Mouse (Mus musculus): ENCODE data around the gene 4931428F04Rik. TPM values are rescaled to one million over a fixed set of nuclear protein-coding genes. Genes with fewer than 3 reads are reported as not detected.

The 4931428F04Rik gene
- polyA plus RNA-seq (2016; fragmentation: Nextera tagmentation; extraction: Ambion mirVana): 47.6 and 53.0 TPM in 2 replicates

DNA sequence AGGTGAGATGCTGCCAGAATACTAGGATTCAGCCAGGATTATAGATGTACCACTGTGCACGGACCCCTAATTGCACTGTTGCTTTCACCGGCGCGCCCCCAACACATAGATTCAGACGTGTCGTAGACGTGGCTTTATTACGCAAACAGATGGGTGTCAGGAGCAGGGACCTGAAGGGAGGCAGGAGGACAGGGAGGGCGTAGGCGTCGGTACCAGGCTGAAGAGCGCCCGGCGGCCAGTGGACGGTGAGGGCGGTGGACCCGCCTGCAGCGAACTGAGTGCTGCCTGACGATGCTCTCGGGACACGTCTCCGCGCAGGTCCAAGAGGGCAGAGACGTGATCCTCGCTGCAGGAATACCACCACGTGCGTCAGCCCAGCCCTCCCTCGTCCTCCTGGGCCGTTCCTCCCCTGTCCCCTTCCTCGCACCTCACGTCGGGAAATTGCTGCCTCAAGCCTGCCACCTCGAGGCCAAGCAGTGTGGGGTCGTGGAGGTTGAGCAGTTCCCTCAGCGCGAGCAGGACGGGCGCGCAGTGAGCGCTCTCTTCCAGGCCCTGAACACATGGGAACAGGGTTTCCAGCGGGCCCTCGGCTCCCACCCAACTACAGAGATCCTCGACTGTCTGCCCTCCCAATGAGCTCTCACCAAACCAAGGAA, at the start of gene 4931428F04Rik:
4931428F04Rik (minus strand) TSS at position 60 of the 656 bp plus-strand sequence.
- peak; percentile 28 for ATAC-seq (ENCODE audit: low FRiP score)

DNA sequence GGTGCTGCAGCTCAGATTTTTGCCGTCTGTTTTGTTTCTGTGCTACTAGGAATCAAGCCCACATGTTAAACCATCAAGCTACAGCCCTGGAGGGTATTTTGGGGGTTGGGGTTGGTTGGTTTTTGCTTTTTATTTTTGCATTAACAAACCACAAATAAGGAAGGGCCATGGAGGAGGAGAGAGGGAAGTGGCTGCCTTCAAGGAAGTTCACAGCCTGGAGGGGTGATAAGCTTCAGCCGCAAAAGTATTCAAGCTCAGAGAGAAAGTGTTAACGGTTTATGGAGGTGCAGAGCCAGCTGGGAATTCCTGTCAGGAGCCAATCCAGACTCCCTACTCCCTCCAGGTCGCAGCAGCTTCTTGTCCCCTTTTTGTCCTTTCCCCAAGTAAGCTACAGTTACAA, 49.3 kb upstream of the 4931428F04Rik start:
- 74% methylated on average over 4 of the region's 4 CpGs for WGBS
- Histone ChIP-seq H3K36me3 (replicated peaks) (peaks cover 29% of the 10 kb centered on the region), H3K9me3 (no peaks in the 10 kb centered on the region), H3K4me2 (no peak overlapping the region), H3K27me3 (0 out of 2 replicates have a peak, but pooled peaks cover 4% of the 10 kb centered on the region), H3K9ac (no peak overlapping the region), H3K27ac (no peak overlapping the region), H3K4me1 (no peaks in the 10 kb centered on the region; the same call in 1 of the 2 replicates), H3K4me3 (replicated peaks) (no peak overlapping the region)
- ATAC-seq (ENCODE audit: low FRiP score): no peak

More for the DNA sequence above, at the start of gene 4931428F04Rik:
- Histone ChIP-seq H3K4me2 (peak within 1 kb of the TSS; percentile 80), H3K4me1 (peaks cover 49% of the 10 kb centered on the region), H3K27me3 (peaks cover 31% of the 10 kb centered on the region), H3K9ac (peak within 1 kb of the TSS; percentile 61), H3K27ac (peak within 1 kb of the TSS; percentile 90), H3K9me3 (no peaks in the 10 kb centered on the region), H3K36me3 (replicated peaks) (peaks cover 8% of the 10 kb centered on the region), H3K4me3 (replicated peaks) (peak within 1 kb of the TSS; percentile 54)
- 2% methylated on average over 43 of the region's 43 CpGs for WGBS

DNA sequence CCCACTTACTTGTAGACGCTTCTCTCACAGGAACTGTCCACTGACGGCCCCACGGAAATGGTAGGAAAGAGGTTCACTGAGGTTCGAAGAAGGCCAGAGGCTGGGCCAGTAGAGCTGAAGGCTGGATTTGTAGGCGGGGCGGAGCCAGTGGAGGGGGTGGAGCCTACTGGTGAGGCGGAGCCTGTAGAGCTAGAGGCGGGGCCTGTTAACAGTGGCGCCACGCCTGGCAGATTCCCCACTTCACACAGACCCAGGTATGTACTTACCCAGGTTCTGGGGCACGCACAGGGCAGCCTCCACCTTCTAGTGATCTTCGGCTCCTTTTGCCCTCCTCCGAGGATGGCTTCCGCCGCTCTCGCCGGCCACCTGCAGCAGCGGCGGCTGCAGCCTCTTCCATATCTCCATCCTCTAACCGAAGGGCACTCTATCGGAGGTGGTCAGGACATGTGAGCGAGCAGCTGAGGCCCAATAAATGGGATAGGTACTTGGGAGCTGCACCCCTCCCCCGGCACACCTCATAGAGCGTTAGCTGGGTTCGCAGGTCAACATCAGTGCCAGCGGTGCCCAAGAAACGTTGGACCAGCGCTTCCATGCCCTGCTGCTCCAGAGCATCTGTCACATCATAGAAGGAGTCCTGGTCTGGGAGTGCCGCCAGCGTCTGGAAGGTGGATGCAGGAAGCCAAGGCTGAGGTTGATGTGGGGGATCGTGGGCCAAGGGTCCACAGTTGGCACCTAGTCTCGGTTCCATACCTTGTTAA, 46.9 kb upstream of the 4931428F04Rik start:
- Histone ChIP-seq H3K9me3 (no peaks in the 10 kb centered on the region), H3K4me2 (no peak overlapping the region), H3K4me3 (replicated peaks) (no peak overlapping the region), H3K9ac (no peak overlapping the region), H3K36me3 (replicated peaks) (peaks cover 52% of the 10 kb centered on the region), H3K4me1 (no peaks in the 10 kb centered on the region; the same call in 1 of the 2 replicates), H3K27ac (no peak overlapping the region), H3K27me3 (0 out of 2 replicates have a peak, but pooled peaks cover 4% of the 10 kb centered on the region)
- ATAC-seq (ENCODE audit: low FRiP score): peak; percentile 37; the same call in 1 of the 2 replicates
- 41% methylated on average over 32 of the region's 32 CpGs for WGBS

DNA sequence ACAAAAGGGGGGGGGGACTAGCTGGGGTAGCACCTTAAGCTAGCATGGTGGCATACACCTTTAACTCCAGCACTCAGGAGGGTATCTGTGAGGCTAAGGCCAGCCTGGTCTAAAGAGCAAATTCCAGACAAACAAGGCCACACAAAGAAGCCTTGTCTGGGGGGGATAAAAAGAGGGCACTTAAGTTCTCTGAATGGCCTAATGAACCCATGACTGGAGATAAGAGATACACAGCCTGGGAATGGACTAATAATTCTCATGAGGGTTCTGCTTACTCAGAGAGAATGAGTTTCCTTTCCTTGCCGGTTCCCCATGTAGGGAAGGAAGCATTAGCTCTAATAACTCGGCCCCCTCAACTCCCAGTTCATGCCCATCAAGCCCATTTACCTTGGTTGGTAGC, 42.9 kb upstream of the 4931428F04Rik start:
- Histone ChIP-seq H3K4me1 (peaks cover under 1% of the 10 kb centered on the region), H3K9me3 (no peaks in the 10 kb centered on the region), H3K4me2 (no peak overlapping the region), H3K27me3 (0 out of 2 replicates have a peak, but pooled peaks cover under 1% of the 10 kb centered on the region), H3K4me3 (replicated peaks) (no peak overlapping the region), H3K9ac (no peak overlapping the region), H3K36me3 (replicated peaks) (peaks cover 90% of the 10 kb centered on the region), H3K27ac (no peak overlapping the region)
- no peak for ATAC-seq (ENCODE audit: low FRiP score)
- WGBS: 68% methylated on average over 2 of the region's 2 CpGs

DNA sequence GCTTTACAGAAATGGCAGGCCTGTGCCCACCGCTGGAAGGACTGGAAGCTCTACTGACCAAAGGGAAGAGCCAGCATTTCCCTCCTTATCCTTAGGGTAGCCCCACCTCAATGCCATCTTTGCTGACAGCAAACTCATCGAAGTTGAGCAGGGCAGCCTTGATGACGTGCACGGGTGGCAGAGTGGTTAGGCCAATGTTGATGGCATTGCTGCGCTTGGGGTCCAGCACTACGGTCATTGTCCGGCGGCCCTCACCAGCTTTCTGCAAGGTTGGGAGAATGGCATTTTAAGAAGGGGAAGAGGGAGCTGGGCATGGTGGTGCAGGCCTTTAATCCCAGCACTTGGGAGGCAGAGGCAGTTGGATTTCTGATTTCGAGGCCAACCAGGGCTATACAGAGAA, 42.3 kb upstream of the 4931428F04Rik start:
- Histone ChIP-seq H3K36me3 (replicated peaks) (peaks cover 90% of the 10 kb centered on the region), H3K27ac (no peak overlapping the region), H3K27me3 (no peaks in the 10 kb centered on the region), H3K4me1 (peaks cover 7% of the 10 kb centered on the region), H3K4me2 (no peak overlapping the region), H3K9ac (no peak overlapping the region), H3K4me3 (replicated peaks) (no peak overlapping the region), H3K9me3 (no peaks in the 10 kb centered on the region)
- 94% methylated on average over 9 of the region's 9 CpGs for WGBS
- no peak for ATAC-seq (ENCODE audit: low FRiP score)

DNA sequence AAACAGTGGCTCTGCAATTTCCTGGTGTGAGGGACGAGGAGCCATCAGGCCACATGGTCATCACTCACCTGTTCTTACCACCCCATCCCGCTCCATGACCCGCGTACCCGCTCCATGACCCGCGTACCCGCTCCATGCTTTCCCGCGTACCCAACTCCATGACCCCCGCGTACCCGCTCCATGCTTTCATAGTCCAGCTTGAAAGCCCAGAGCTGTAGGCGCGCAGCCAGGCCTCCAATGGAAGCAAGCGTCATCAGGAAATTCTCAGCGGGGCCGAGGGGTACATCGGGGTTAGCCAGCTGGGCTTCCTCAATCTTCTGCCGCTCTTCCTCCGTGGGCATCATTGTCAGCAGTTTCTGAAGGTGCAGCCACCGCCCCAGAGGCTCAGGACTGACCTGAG, 41.8 kb upstream of the 4931428F04Rik start:
- Histone ChIP-seq H3K4me2 (no peak overlapping the region), H3K4me1 (peaks cover 9% of the 10 kb centered on the region), H3K36me3 (replicated peaks) (peaks cover 85% of the 10 kb centered on the region), H3K9ac (no peak overlapping the region), H3K27ac (no peak overlapping the region), H3K9me3 (no peaks in the 10 kb centered on the region), H3K27me3 (no peaks in the 10 kb centered on the region), H3K4me3 (replicated peaks) (no peak overlapping the region)
- WGBS: 97% methylated on average over 22 of the region's 22 CpGs
- ATAC-seq (ENCODE audit: low FRiP score): no peak

DNA sequence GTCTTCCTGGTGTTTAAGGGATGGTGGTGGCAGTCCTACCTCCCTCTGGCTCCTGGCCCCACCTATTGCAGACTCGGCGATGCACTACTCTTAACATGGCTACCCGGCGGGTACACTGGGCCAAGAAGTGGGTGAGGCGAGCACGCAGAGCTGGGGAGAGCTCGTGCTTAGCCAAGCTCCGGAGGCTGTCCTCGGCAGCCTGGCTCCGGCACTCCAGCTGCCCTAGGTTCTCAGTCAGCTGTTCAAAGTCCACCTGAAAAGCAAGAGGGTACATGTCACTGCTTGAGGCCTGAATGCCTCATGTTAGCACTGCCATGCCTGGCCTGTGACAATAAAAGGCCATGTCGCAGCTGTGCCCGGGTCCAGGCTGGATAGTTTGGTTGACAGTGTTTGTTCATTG, 40.7 kb upstream of the 4931428F04Rik start:
- H3K4me3 ChIP-seq (replicated peaks): no peak overlapping the region
- no peak overlapping the region for H3K4me2 ChIP-seq
- no peaks in the 10 kb centered on the region for H3K9me3 ChIP-seq
- H3K27ac ChIP-seq: no peak overlapping the region
- H3K9ac ChIP-seq: no peak overlapping the region
- 91% methylated on average over 12 of the region's 12 CpGs for WGBS
- no peak for ATAC-seq (ENCODE audit: low FRiP score)
- no peaks in the 10 kb centered on the region for H3K27me3 ChIP-seq
- peaks cover 14% of the 10 kb centered on the region for H3K4me1 ChIP-seq
- H3K36me3 ChIP-seq (replicated peaks): peaks cover 74% of the 10 kb centered on the region

DNA sequence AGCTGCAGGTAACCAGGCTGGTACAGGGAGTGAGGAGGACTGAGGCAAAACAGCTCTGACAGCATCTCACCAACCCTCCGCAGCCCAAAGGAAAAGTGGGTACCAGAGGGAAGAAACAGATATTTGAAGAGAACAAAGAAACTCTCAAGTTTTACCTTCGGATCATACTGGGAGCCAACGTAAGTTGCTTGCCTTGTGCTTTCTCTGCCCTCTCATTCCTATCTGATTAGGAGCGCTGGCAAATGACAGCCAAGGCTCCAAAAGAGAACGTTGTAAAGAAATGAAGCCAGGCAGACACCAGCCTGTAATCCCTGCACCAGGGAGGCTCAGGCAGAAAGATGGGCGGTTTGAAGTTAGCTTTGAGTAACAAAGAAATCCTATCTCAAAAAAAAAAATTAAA, 37.3 kb upstream of the 4931428F04Rik start:
- H3K9me3 ChIP-seq: no peaks in the 10 kb centered on the region
- WGBS: 51% methylated on average over 6 of the region's 6 CpGs
- H3K9ac ChIP-seq: peak overlapping the region; percentile 79
- H3K4me3 ChIP-seq (replicated peaks): peak overlapping the region; percentile 79
- H3K27me3 ChIP-seq: no peaks in the 10 kb centered on the region
- H3K4me1 ChIP-seq: peaks cover 20% of the 10 kb centered on the region
- peak overlapping the region; percentile 88 for H3K4me2 ChIP-seq
- H3K27ac ChIP-seq: no peak overlapping the region; the same call in 1 of the 2 replicates
- no peak for ATAC-seq (ENCODE audit: low FRiP score)
- H3K36me3 ChIP-seq (replicated peaks): peaks cover 50% of the 10 kb centered on the region

DNA sequence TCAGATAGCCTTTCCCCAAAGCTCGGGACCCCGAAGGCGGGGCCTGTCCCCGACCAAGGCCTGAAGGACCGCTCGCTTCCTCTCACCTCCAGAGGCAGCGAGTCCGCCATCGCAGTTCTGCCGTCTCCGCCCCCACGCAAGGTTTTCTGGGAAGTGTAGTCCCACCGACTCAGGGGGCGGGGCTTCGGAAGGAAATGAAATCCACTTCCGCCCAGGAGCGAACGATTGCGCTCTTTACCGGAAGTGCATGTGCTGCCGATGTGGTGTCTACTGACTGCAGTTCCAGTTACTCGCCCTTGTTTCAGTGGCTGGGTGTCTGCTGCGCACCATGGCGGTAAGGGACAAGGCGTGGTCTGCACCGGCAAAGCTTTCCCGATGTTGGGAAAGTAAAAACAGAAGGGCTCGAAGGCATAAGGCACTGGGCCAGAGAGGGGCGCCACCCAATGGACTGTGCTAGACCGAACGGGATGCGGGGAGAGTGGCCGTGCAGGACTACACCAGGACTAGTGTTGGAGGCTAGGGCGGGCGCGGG, 36.5 kb upstream of the 4931428F04Rik start, which contains the start of the genes Lrrc29 and Tmem208:
Lrrc29 (minus strand) TSS at position 138 of the 532 bp plus-strand sequence.
Tmem208 (plus strand) TSS at position 214 of the 532 bp plus-strand sequence.
- H3K9ac ChIP-seq: peak within 1 kb of the TSS; percentile 79
- peak; percentile 93 for ATAC-seq (ENCODE audit: low FRiP score)
- under 1% methylated on average over 36 of the region's 36 CpGs for WGBS
- peaks cover 20% of the 10 kb centered on the region for H3K4me1 ChIP-seq
- peak within 1 kb of the TSS; percentile 79 for H3K4me3 ChIP-seq (replicated peaks)
- H3K9me3 ChIP-seq: no peaks in the 10 kb centered on the region
- H3K27me3 ChIP-seq: no peaks in the 10 kb centered on the region
- H3K4me2 ChIP-seq: peak within 1 kb of the TSS; percentile 88
- peaks cover 47% of the 10 kb centered on the region for H3K36me3 ChIP-seq (replicated peaks)
- peak within 1 kb of the TSS; percentile 83 for H3K27ac ChIP-seq

DNA sequence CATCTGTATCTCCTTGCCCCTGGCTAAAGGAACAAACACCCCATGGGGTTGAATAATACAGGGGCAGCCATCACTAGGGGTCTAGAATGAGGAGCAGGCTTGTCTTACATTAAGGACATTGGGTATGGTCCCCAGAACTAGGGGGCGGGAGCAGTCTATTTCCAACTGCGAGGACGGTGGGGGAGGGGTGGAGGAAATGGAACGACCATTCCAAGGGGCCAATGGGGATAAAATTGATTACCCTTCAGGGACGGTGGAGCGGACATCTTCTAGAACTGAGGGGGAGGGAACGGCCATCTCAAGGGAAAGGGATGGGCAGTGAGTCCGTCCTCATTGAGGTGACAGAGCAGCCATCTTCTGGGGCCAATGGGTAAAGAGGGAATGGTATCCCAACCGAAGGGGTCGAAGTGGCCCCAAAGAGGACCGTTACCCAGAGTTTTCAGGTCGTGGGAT, 36.0 kb upstream of the 4931428F04Rik start:
- Histone ChIP-seq H3K4me1 (peaks cover 20% of the 10 kb centered on the region), H3K9ac (peak overlapping the region; percentile 79), H3K9me3 (no peaks in the 10 kb centered on the region), H3K36me3 (replicated peaks) (peaks cover 42% of the 10 kb centered on the region), H3K4me2 (peak overlapping the region; percentile 88), H3K27ac (peak overlapping the region; percentile 83; the same call in 1 of the 2 replicates), H3K4me3 (replicated peaks) (peak overlapping the region; percentile 79), H3K27me3 (no peaks in the 10 kb centered on the region)
- under 1% methylated on average over 12 of the region's 12 CpGs for WGBS
- ATAC-seq (ENCODE audit: low FRiP score): peak; percentile 33

DNA sequence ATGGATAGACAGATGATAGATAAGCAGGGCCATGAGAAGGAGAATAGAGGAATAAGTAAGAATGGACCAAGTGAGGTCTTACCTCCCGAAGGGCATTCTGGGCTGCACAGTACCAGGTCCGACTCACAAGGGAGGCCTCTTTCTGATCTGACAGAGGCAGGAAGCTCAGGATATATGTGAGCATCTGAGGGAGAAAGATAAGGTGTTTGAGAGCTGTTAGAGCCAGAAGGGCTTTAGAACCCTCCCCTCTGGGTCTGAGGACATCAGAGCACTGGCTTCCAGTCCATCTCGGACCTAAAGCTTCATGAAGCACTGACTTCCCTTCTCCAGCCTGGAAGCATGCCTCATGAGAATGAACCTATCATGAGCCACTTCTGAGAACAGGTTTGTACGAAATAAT, 33.5 kb upstream of the 4931428F04Rik start:
- no peak overlapping the region for H3K9ac ChIP-seq
- H3K27me3 ChIP-seq: no peaks in the 10 kb centered on the region
- WGBS: 89% methylated on average over 4 of the region's 4 CpGs
- no peak for ATAC-seq (ENCODE audit: low FRiP score)
- H3K27ac ChIP-seq: no peak overlapping the region
- H3K9me3 ChIP-seq: no peaks in the 10 kb centered on the region
- no peak overlapping the region for H3K4me2 ChIP-seq
- H3K4me1 ChIP-seq: peaks cover 20% of the 10 kb centered on the region
- peaks cover 28% of the 10 kb centered on the region for H3K36me3 ChIP-seq (replicated peaks)
- H3K4me3 ChIP-seq (replicated peaks): no peak overlapping the region

DNA sequence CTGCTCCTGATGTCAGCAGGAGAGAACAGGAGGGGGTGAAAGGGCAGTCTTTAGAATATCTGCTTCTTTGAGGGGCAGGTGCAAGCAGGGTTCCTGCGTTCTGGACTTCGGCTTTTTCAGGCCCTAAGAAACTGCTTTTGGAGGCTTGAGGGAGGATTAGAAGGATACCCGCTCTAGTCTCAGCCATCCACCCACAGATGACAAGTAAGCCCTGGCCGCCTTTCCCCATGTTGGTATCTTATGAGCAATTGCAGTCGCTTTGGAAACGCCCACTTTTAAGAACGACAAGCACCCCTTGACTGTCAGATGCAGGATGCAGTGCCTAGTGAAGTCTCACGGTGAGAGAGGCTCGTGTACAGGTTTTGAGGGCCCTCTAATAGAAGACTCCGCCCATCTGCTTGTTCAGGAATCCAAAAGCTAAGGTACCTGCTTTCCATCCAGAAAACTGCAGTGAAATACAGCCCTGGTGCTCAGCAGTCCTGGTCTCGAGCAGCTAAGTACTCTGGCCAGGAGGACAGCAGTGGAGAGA, 29.1 kb upstream of the 4931428F04Rik start:
- no peaks in the 10 kb centered on the region for H3K4me1 ChIP-seq
- 83% methylated on average over 11 of the region's 11 CpGs for WGBS
- peaks cover 58% of the 10 kb centered on the region for H3K36me3 ChIP-seq (replicated peaks)

More for the DNA sequence above, 29.1 kb upstream of the 4931428F04Rik start:
- no peaks in the 10 kb centered on the region for H3K27me3 ChIP-seq
- H3K9ac ChIP-seq: no peak overlapping the region
- H3K27ac ChIP-seq: no peak overlapping the region
- H3K4me2 ChIP-seq: no peak overlapping the region
- ATAC-seq (ENCODE audit: low FRiP score): no peak
- H3K9me3 ChIP-seq: no peaks in the 10 kb centered on the region
- no peak overlapping the region for H3K4me3 ChIP-seq (replicated peaks)

All from forebrain, embryonic 12.5 days (tissue).